Mouse (Mus musculus) ES-CJ7 (cell line): Measurements from ENCODE around the gene Gtse1.
A peak's percentile ranks its signal among the peaks of the same experiment; 100 is the strongest.

Source experiments
- DNase-seq: peaks from one replicate; pipeline ENCODE4 v3.0.0; 2011; ENCODE audit warnings: low read depth, low spot score

Gene Gtse1

DNA sequence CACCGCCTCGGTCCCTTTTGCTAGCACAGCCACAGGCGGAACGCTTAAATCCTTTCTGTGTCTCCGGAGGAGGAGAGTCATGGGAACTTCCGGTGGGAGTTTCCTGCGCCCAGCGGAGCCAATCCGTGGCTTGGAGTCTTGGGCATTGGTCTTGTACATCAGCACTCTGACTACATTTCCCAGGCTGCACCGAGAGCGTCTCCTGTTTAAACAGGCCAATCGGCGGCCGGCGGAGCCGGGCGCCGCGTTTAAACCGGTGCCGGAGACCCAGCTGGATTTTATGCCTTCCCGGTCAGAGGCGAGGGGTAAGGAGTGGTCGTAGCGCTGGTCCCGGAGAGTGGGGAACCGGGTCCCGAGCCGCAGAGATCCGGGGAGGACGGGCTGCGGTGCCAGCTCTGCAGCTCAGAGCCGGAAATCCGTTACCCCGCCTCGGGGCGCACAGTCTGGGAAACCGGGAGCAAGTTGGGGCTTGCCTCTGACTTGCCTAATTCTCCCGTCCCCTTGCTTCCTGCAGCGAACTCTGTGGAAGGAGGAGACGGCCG lies at the start of gene Gtse1:
Gtse1 (plus strand) TSS at position 256 of the 542 bp plus-strand sequence.
- peak; percentile 98 for DNase-seq

DNA sequence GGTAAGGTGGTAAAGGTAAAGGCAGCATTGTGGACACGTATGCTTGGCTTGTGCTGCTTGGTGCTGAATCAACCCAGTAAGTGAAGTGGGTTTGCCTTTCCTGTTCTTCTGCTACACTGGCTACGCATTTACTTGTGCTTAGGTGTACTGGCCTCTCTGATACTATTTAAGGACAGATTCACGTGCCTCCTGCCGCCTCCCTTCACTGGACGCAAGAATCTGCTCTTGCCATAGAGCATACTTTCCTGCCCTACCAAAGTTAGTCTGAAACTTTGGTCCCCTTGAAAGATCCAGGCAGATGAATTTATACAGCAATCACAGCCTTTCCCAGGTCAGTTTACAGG lies 49.1 kb upstream of the Gtse1 start:
- no peak for DNase-seq

DNA sequence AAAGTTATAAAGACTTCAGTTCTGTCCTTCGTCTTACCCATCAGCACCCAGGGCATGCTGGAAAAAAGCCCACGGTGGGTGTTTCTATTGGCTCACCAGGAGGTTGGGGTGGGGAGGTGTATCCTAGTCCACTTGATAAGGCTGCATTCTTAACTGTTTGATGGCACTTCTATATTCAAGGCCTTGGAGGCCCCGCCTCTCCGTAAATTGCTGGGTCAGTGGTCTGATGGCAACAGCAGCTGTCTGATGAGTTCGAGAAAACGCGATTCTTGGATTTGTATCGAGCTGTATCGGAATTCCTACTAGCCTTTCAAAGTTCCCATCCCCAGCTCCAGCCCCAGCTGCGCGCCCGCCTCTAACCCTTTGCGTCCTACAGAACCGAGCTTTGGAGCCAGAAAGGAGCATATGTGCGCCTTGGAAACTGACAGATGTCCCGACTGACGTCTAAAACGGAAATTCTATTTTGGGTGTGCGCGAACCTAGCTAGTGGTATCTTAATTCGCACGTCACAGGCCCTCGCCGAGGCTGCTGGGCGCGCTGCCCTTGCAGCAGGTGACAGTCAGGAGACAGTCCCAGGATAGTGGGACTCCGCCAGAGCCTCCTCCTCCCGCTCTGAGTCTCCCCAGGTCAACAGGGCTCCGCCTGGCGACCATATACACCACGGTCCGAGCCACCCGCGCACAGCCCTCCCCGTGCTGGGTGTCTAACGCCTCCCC lies 48.6 kb upstream of the Gtse1 start:
- DNase-seq: peak; percentile 45

DNA sequence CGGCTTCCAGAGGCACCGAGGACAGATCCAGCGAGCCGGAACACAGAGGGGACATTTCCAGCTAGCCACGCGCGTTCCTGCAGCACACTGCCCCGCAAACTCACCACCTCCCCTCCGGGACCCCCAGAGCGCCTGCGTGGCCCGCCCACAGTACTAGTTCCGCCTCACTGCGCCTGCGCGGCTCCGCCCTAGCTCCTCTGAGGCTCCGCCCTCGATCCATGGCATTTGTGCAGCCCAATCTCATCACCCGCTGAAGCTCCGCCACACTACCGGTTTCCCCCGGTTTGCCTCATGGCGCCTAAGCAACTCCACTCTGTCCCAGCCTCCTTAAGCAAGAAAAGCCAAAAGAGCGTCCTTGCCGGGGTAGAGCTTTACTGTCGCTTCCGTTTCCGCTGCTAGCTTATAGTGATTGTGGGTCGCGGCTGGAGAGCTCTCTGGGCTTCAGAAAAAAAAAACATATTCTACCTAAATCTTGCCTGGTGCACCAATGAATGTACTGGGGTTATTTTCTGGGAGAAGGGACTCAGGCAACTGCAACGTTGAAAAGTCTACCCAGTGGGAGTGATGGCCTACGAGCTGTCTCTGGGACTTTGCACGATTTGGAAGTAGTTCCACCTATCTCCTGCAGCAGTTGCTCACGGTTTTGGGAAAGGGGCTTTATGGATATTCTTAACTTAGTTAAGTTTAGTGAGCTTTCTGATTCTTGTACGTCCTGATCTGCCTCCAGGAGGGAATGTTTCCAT lies 47.8 kb upstream of the Gtse1 start, which contains the start of gene Cdpf1:
Cdpf1 (minus strand) TSS at position 163 of the 743 bp plus-strand sequence.
- peak; percentile 96 for DNase-seq

GRCm38 (mm10) chr15:85813428-85813827 lies 46.1 kb upstream of the Gtse1 start:
- peak; percentile 66 for DNase-seq

GRCm38 (mm10) chr15:85821203-85822010 lies 38.1 kb upstream of the Gtse1 start, which contains the start of gene Pkdrej:
Pkdrej (minus strand) TSS chr15:85821734.
- DNase-seq: no peak

DNA sequence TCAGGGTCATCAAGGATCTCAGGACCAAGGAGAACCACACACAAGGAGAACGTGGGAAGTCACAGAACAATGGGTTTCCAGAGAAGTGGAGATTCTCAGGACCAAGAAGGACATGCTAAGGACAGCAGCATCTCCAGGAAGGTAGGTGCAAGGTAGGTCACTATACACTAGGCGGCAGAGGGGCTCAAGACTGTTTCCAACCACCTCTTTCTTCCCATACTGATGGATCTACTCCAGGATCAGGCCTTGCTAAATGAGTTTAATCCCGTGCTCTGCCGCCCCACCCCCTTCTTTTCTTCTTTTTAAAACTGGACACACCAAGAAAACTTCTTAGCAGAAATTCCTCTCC lies 37.6 kb upstream of the Gtse1 start:
- peak; percentile 68 for DNase-seq

DNA sequence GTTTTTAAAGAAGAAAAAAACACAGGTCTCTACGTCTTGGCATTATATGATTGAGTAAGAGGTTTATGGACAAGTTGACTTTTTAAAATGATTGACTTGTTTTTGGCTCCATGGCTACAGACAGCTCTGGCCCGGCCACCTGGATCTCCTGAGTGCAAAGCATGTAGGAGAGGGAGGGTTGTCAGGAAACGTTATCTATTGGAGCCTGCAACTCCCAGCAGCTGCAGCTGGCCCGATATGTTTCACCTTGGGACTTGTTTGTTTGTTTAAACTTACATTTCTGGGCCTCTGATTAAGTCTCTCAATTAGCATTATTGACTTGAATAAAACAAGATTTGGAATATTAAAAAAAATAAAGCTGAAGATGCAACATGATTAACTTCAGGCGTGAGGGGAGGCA lies 32.9 kb upstream of the Gtse1 start:
- DNase-seq: no peak

GRCm38 (mm10) chr15:85828071-85828470 lies 31.5 kb upstream of the Gtse1 start:
- DNase-seq: no peak

- no peak for DNase-seq
Measured at GRCm38 (mm10) chr15:85829470-85829869, 30.1 kb upstream of the Gtse1 start.

DNA sequence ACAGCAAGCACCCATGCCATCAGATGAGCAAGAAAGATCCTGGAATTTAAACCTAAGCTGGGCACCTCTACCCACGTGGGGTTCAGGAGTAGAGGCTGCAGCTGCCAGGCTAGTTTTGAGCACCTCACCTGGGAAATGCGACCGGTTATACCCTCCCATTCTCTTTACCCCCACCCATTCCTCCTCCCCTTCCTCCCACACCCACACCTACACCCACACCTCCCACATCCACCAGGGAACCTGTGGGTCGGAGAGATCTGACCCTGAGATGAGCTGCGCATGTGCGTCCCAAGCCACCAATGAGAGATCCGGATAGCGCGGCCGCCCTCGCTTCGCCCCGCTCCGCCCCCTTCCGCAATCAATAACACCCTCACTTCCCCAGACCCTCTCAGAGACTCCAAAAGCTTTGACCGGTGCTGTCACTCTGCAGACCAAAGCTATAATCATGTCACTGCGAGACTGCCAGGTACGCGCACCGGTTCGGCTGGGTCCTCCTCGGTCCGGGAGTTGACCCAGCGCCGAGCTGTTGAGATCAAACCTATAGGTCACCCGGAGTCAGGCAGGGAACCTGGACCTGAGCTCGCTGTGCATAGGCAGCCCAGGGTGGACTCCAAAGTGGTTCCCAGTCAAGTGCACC lies 27.5 kb upstream of the Gtse1 start, which contains the start of gene Ttc38:
Ttc38 (plus strand) TSS at position 353 of the 637 bp plus-strand sequence.
- DNase-seq: peak; percentile 90

- no peak for DNase-seq
Measured at GRCm38 (mm10) chr15:85832599-85832998, 26.9 kb upstream of the Gtse1 start.

DNA sequence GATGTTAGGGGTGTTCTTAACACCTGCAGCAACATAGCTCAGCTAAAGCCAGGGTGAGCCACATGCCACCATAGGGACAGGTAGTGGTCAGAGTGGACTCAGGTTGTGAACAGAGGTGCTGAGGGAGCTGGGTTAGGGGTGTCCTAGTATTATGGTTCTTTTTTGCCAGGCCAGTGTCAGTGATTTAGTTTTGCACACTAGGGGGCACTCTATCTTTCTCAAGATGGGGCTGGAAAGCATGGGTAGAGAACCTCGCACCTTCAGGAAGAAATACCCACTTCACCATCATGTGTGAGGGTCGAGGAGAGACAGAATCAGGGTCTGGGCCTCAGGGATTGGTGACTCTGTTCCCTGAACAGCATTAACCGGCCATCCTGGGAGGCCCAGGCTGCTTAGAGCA lies 24.2 kb upstream of the Gtse1 start:
- DNase-seq: no peak

- DNase-seq: no peak
Measured at GRCm38 (mm10) chr15:85836887-85837286, 22.7 kb upstream of the Gtse1 start.

- peak; percentile 65 for DNase-seq
Measured at GRCm38 (mm10) chr15:85840983-85841382, 18.6 kb upstream of the Gtse1 start.

DNA sequence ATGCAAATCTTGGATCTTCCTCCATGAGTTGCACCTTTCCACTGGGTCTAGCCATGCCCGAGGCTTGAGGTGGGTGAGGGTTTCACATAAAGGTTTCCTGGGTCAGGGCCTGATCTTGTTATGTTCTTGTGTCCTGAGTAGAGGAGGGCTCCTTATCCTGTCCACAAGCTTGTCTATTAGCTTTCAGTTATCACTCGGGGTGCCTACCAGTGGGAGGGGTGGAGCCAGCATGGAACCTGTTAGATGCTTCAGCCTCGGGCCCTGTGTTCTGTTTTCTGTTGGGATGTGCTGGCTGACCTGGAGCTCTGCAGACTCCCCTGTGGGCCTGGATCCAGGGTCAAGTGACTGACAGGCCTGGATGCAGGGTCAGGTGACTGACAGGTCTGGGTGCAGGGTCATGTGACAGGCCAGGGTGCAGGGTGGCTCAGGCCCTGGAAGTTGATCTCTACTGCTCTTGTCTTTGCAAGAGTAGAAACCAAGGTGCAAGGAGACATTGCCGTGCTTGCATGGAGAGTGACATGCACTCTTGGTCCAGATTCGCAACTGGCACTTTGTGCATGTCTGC lies 17.7 kb upstream of the Gtse1 start:
- DNase-seq: no peak

- DNase-seq: no peak
Measured at GRCm38 (mm10) chr15:85845071-85845470, 14.5 kb upstream of the Gtse1 start.

GRCm38 (mm10) chr15:85851656-85852392 lies 7.7 kb upstream of the Gtse1 start:
- DNase-seq: peak; percentile 65

- DNase-seq: no peak
Measured at GRCm38 (mm10) chr15:85858980-85859489, 510 bp upstream of the Gtse1 start.

GRCm38 (mm10) chr15:85865913-85866312 lies 6.4 kb downstream of the Gtse1 start:
- peak; percentile 96 for DNase-seq
